ENCODE assay signal across 11 mouse cellular contexts in the genomic region with DNA sequence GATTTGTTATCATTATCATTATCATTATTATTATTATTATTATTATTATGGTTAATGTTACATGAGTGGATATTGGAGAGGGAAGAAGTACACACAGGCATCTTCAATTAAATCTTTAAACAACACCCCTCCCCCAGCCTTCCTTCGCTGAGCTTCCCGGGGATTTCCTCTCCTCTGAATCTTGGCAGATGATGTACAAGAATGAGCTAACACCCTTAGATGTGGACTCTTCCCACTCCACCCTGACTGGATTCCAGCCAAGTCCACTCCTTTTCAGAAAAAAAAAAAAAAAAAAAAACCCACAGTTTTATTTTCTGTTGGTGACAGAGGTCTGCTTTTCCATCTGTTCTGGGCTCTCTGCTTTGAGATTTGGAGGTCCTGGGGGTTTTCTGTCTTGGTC. TPM values are rescaled to one million over a fixed set of nuclear protein-coding genes. Genes with fewer than 3 reads are reported as not detected.
DNase-seq lines count a peak whose midpoint lies in the region; ATAC-seq lines count a peak whose summit lies in the region.
"Had no signal": no experiment of that assay in that cellular context is flagged by ENCODE, and none has a peak within 500 bp of the region (broad histone marks: within the 10 kb centered on the region; RNA-seq: fewer than 3 reads in every experiment).

No protein-coding gene starts in this region.

- no peak overlapping the region for H3K4me3 ChIP-seq in forebrain, embryonic 12.5 days (replicated peaks)
- no peak overlapping the region for H3K4me3 ChIP-seq in forebrain, embryonic 11.5 days (ENCODE audit: low read depth, low read length)
- H3K4me3 ChIP-seq in heart, embryonic 15.5 days: no peak overlapping the region
- H3K4me3 ChIP-seq: embryonic facial prominence, embryonic 15.5 days; liver, embryonic 13.5 days; stomach, embryonic 15.5 days had no signal

- ATAC-seq in forebrain, embryonic 12.5 days (ENCODE audit: low FRiP score): peak; percentile 51; the same call in 1 of the 2 replicates
- ATAC-seq in forebrain, embryonic 11.5 days (replicated peaks; ENCODE audit: low FRiP score): no peak
- ATAC-seq in heart, embryonic 15.5 days (replicated peaks; ENCODE audit: insufficient number of reproducible peaks, insufficient read depth, low FRiP score, low read depth): peak; percentile 70
- ATAC-seq in erythroid progenitor cell, adult 5-6 weeks (replicated peaks; ENCODE audit: low FRiP score, poor library complexity, severe bottlenecking): no peak

- H3K4me1 ChIP-seq in forebrain, embryonic 12.5 days: no peaks in the 10 kb centered on the region
- no peaks in the 10 kb centered on the region for H3K4me1 ChIP-seq in forebrain, embryonic 11.5 days (replicated peaks; ENCODE audit: control insufficient read depth, insufficient read depth, low read length)
- H3K4me1 ChIP-seq in heart, embryonic 15.5 days (replicated peaks): 0 out of 2 replicates have a peak, but pooled peaks cover 2% of the 10 kb centered on the region
- H3K4me1 ChIP-seq: liver, embryonic 13.5 days; stomach, embryonic 15.5 days had no signal

- H3K9me3 ChIP-seq in forebrain, embryonic 12.5 days: no peaks in the 10 kb centered on the region
- no peaks in the 10 kb centered on the region for H3K9me3 ChIP-seq in forebrain, embryonic 11.5 days (ENCODE audit: control insufficient read depth, low read length)
- no peaks in the 10 kb centered on the region for H3K9me3 ChIP-seq in heart, embryonic 15.5 days (replicated peaks)
- H3K9me3 ChIP-seq: embryonic facial prominence, embryonic 15.5 days; liver, embryonic 13.5 days; stomach, embryonic 15.5 days had no signal

- no peak overlapping the region for H3K4me2 ChIP-seq in forebrain, embryonic 12.5 days
- no peak overlapping the region for H3K4me2 ChIP-seq in forebrain, embryonic 11.5 days (ENCODE audit: low read depth, low read length, severe bottlenecking)
- H3K4me2 ChIP-seq in heart, embryonic 15.5 days: no peak overlapping the region
- H3K4me2 ChIP-seq: embryonic facial prominence, embryonic 15.5 days; liver, embryonic 13.5 days; stomach, embryonic 15.5 days had no signal

- H3K9ac ChIP-seq in forebrain, embryonic 12.5 days: no peak overlapping the region
- H3K9ac ChIP-seq in forebrain, embryonic 11.5 days (ENCODE audit: low read length): no peak overlapping the region
- no peak overlapping the region for H3K9ac ChIP-seq in heart, embryonic 15.5 days
- H3K9ac ChIP-seq: embryonic facial prominence, embryonic 15.5 days; liver, embryonic 13.5 days; stomach, embryonic 15.5 days had no signal

- H3K27ac ChIP-seq in forebrain, embryonic 12.5 days: no peak overlapping the region
- no peak overlapping the region for H3K27ac ChIP-seq in forebrain, embryonic 11.5 days (ENCODE audit: low read depth, low read length)
- H3K27ac ChIP-seq in heart, embryonic 15.5 days: no peak overlapping the region
- H3K27ac ChIP-seq: liver, embryonic 13.5 days; stomach, embryonic 15.5 days had no signal

- DNase-seq in forebrain, embryonic 11.5 days (ENCODE audit: low spot score): no peak
- peak; percentile 52 for DNase-seq in Muller cell, postnatal 12 days (ENCODE audit: inconsistent ontology term)
- peak; percentile 70 for DNase-seq in kidney, postnatal 14 days
- DNase-seq in layer of hippocampus, postnatal 36 days: no peak
- DNase-seq in urinary bladder, postnatal 10 days (ENCODE audit: low spot score): no peak
- DNase-seq: liver, embryonic 13.5 days had no signal

- H3K36me3 ChIP-seq in forebrain, embryonic 12.5 days (replicated peaks): no peaks in the 10 kb centered on the region
- H3K36me3 ChIP-seq in forebrain, embryonic 11.5 days (ENCODE audit: control insufficient read depth, insufficient read depth, low read length): no peaks in the 10 kb centered on the region
- H3K36me3 ChIP-seq in heart, embryonic 15.5 days: no peaks in the 10 kb centered on the region
- H3K36me3 ChIP-seq: embryonic facial prominence, embryonic 15.5 days; liver, embryonic 13.5 days; stomach, embryonic 15.5 days had no signal

- no peaks in the 10 kb centered on the region for H3K27me3 ChIP-seq in forebrain, embryonic 12.5 days
- no peaks in the 10 kb centered on the region for H3K27me3 ChIP-seq in forebrain, embryonic 11.5 days (ENCODE audit: control insufficient read depth, insufficient read depth, low read length)
- no peaks in the 10 kb centered on the region for H3K27me3 ChIP-seq in heart, embryonic 15.5 days
- H3K27me3 ChIP-seq: embryonic facial prominence, embryonic 15.5 days; liver, embryonic 13.5 days; stomach, embryonic 15.5 days had no signal

- 76% methylated on average over 2 of the region's 2 CpGs for WGBS in forebrain, embryonic 12.5 days
- 79% methylated on average over 2 of the region's 2 CpGs for WGBS in forebrain, embryonic 11.5 days
- 32% methylated on average over 2 of the region's 2 CpGs for WGBS in heart, embryonic 15.5 days

RNA-seq across cellular contexts. Expression of a gene that starts 23.8 kb away (rescaled TPM):
- polyA plus RNA-seq in forebrain, embryonic 12.5 days (2016; fragmentation: Nextera tagmentation; extraction: Ambion mirVana): 0.59 and 0.82 TPM in 2 replicates
- polyA plus RNA-seq in forebrain, embryonic 11.5 days (2014; fragmentation: Nextera tagmentation; extraction: Ambion mirVana): 0.55 and 0.75 TPM in 2 replicates
- 6.7 and 8.1 TPM in 2 replicates for polyA plus RNA-seq in heart, embryonic 15.5 days (2015; fragmentation: Nextera tagmentation; extraction: Ambion mirVana)
- total RNA-seq in erythroid progenitor cell, adult 5-6 weeks (2015; ENCODE audit: low replicate concordance): 4.0 TPM in 1 of 2 replicates, not detected in the other
- total RNA-seq in erythroid progenitor cell, adult 5-6 weeks (2017; ENCODE audit: low replicate concordance): 1.9 TPM in 1 of 2 replicates, not detected in the other
- 1 to 10 TPM in 1 of 2 experiments, under 1 TPM in 1; 0.92 to 1.3 TPM for total RNA-seq in layer of hippocampus, postnatal 36 days (2021)

Comparison
In these comparisons a context has a peak if more than half of its experiments do, and no peak if none do; other contexts are left out.
1. ATAC-seq: peak in forebrain, embryonic 12.5 days (single experiment) and heart, embryonic 15.5 days (single experiment); none in forebrain, embryonic 11.5 days (single experiment) and erythroid progenitor cell, adult 5-6 weeks (single experiment).
2. DNase-seq: peak in Muller cell, postnatal 12 days (single experiment) and kidney, postnatal 14 days (single experiment); none in forebrain, embryonic 11.5 days (single experiment), layer of hippocampus, postnatal 36 days (0 of 2) and urinary bladder, postnatal 10 days (single experiment).